In genomic region chr16:4632050-4632449, GRCm38 (mm10) we compare ENCODE assay signal across 9 mouse cellular contexts. TPM values are rescaled to one million over a fixed set of nuclear protein-coding genes. Genes with fewer than 3 reads are reported as not detected.
DNase-seq lines count a peak whose midpoint lies in the region; ATAC-seq and TF ChIP-seq lines count a peak whose summit lies in the region.
"Had no signal": no experiment of that assay in that cellular context is flagged by ENCODE, and none has a peak within 500 bp of the region (broad histone marks: within the 10 kb centered on the region; RNA-seq: fewer than 3 reads in every experiment).

No protein-coding gene starts in this region.

- DNase-seq in cerebellum, postnatal 36 days = peak; percentile 36 to 59
- DNase-seq in cerebellum, adult 11-12 months = no peak
- DNase-seq in thymus, postnatal 4 days = peak; percentile 54
- no peak for DNase-seq in thymus, postnatal 36 days
- peak; percentile 77 for DNase-seq in limb, embryonic 10.5 days (ENCODE audit: low spot score)
- peak; percentile 74 for DNase-seq in stomach, postnatal 0 days (ENCODE audit: low spot score)

- WGBS in limb, embryonic 10.5 days = 38% methylated on average over 7 of the region's 7 CpGs
- 37% methylated on average over 7 of the region's 7 CpGs for WGBS in stomach, postnatal 0 days
- WGBS in hindbrain, embryonic 13.5 days = 55% methylated on average over 7 of the region's 7 CpGs

- H3K4me2 ChIP-seq in stomach, postnatal 0 days (replicated peaks; ENCODE audit: low read depth) = no peak overlapping the region
- no peak overlapping the region for H3K4me2 ChIP-seq in hindbrain, embryonic 13.5 days
- H3K4me2 ChIP-seq: midbrain, embryonic 12.5 days had no signal

- peak overlapping the region; percentile 66 for H3K27ac ChIP-seq in limb, embryonic 10.5 days
- no peak overlapping the region for H3K27ac ChIP-seq in stomach, postnatal 0 days (replicated peaks)
- H3K27ac ChIP-seq in hindbrain, embryonic 13.5 days = no peak overlapping the region
- H3K27ac ChIP-seq: midbrain, embryonic 12.5 days had no signal

- peaks cover 37% of the 10 kb centered on the region for H3K4me1 ChIP-seq in limb, embryonic 10.5 days
- no peaks in the 10 kb centered on the region for H3K4me1 ChIP-seq in stomach, postnatal 0 days (replicated peaks; ENCODE audit: control insufficient read depth, insufficient read depth)
- H3K4me1 ChIP-seq in hindbrain, embryonic 13.5 days (replicated peaks) = no peaks in the 10 kb centered on the region
- H3K4me1 ChIP-seq: midbrain, embryonic 12.5 days had no signal

- ATAC-seq in stomach, postnatal 0 days (ENCODE audit: low FRiP score, low TSS enrichment) = peak; percentile 66
- ATAC-seq in hindbrain, embryonic 13.5 days (ENCODE audit: low FRiP score) = no peak; the same call in 1 of the 2 replicates
- ATAC-seq in megakaryocyte, adult 5-6 weeks (ENCODE audit: poor library complexity, severe bottlenecking) = no peak

- peak; percentile 76 for TF ChIP-seq CTCF in stomach, postnatal 0 days (IDR thresholded peaks at IDR 0.05; ENCODE audit: low read depth)

- peaks cover 35% of the 10 kb centered on the region for H3K36me3 ChIP-seq in limb, embryonic 10.5 days
- peaks cover 3% of the 10 kb centered on the region for H3K36me3 ChIP-seq in stomach, postnatal 0 days (ENCODE audit: control insufficient read depth, insufficient read depth, low read length)
- peaks cover 66% of the 10 kb centered on the region for H3K36me3 ChIP-seq in hindbrain, embryonic 13.5 days

- TF ChIP-seq EP300 in stomach, postnatal 0 days (optimal IDR thresholded peaks at IDR 0.05) = no peak

- H3K9me3 ChIP-seq in limb, embryonic 10.5 days (replicated peaks) = no peaks in the 10 kb centered on the region
- H3K9me3 ChIP-seq in stomach, postnatal 0 days (ENCODE audit: control insufficient read depth, low read length) = no peaks in the 10 kb centered on the region
- no peaks in the 10 kb centered on the region for H3K9me3 ChIP-seq in hindbrain, embryonic 13.5 days
- H3K9me3 ChIP-seq: midbrain, embryonic 12.5 days had no signal

- no peak overlapping the region for H3K9ac ChIP-seq in stomach, postnatal 0 days (ENCODE audit: low read length)
- no peak overlapping the region for H3K9ac ChIP-seq in hindbrain, embryonic 13.5 days
- H3K9ac ChIP-seq: midbrain, embryonic 12.5 days had no signal

- H3K27me3 ChIP-seq in limb, embryonic 10.5 days (ENCODE audit: low read depth, poor library complexity, severe bottlenecking) = no peaks in the 10 kb centered on the region
- no peaks in the 10 kb centered on the region for H3K27me3 ChIP-seq in stomach, postnatal 0 days (ENCODE audit: control insufficient read depth, insufficient read depth, low read length)
- no peaks in the 10 kb centered on the region for H3K27me3 ChIP-seq in hindbrain, embryonic 13.5 days
- H3K27me3 ChIP-seq: midbrain, embryonic 12.5 days had no signal

- no peak overlapping the region for H3K4me3 ChIP-seq in limb, embryonic 10.5 days
- no peak overlapping the region for H3K4me3 ChIP-seq in stomach, postnatal 0 days (ENCODE audit: low read depth, low read length)
- H3K4me3 ChIP-seq in hindbrain, embryonic 13.5 days = no peak overlapping the region
- H3K4me3 ChIP-seq: midbrain, embryonic 12.5 days had no signal

RNA-seq across cellular contexts. Expression of gene Pam16, which starts 7.3 kb away (rescaled TPM):
- 108 and 113 TPM in 2 replicates for polyA plus RNA-seq in limb, embryonic 10.5 days (2016; fragmentation: Nextera tagmentation; extraction: Ambion mirVana)
- 65.4 and 71.9 TPM in 2 replicates for polyA plus RNA-seq in stomach, postnatal 0 days (2015; fragmentation: Nextera tagmentation; extraction: Ambion mirVana)
- polyA plus RNA-seq in hindbrain, embryonic 13.5 days (2015; fragmentation: Nextera tagmentation; extraction: Ambion mirVana) = 169 and 188 TPM in 2 replicates
- total RNA-seq in megakaryocyte, adult 5-6 weeks (2015) = 30.8 and 42.8 TPM in 2 replicates
- total RNA-seq in megakaryocyte, adult 5-6 weeks (2017) = 18.1 and 24.3 TPM in 2 replicates

RNA-seq across cellular contexts. Expression of gene Vasn, which starts 7.7 kb away (rescaled TPM):
- 22.5 and 28.3 TPM in 2 replicates for polyA plus RNA-seq in limb, embryonic 10.5 days (2016; fragmentation: Nextera tagmentation; extraction: Ambion mirVana)
- 8.8 and 9.6 TPM in 2 replicates for polyA plus RNA-seq in stomach, postnatal 0 days (2015; fragmentation: Nextera tagmentation; extraction: Ambion mirVana)
- 6.3 and 7.3 TPM in 2 replicates for polyA plus RNA-seq in hindbrain, embryonic 13.5 days (2015; fragmentation: Nextera tagmentation; extraction: Ambion mirVana)
- not detected in 2 replicates for total RNA-seq in megakaryocyte, adult 5-6 weeks (2015)
- 0.12 TPM in 1 of 2 replicates, not detected in the other for total RNA-seq in megakaryocyte, adult 5-6 weeks (2017)

RNA-seq across cellular contexts. Expression of gene Dnaja3, which starts 7.7 kb away (rescaled TPM):
- 64.1 and 70.2 TPM in 2 replicates for polyA plus RNA-seq in limb, embryonic 10.5 days (2016; fragmentation: Nextera tagmentation; extraction: Ambion mirVana)
- 47.0 and 49.2 TPM in 2 replicates for polyA plus RNA-seq in stomach, postnatal 0 days (2015; fragmentation: Nextera tagmentation; extraction: Ambion mirVana)
- 52.7 and 54.8 TPM in 2 replicates for polyA plus RNA-seq in hindbrain, embryonic 13.5 days (2015; fragmentation: Nextera tagmentation; extraction: Ambion mirVana)
- total RNA-seq in megakaryocyte, adult 5-6 weeks (2015) = 10.1 and 11.9 TPM in 2 replicates
- total RNA-seq in megakaryocyte, adult 5-6 weeks (2017) = 26.1 and 27.8 TPM in 2 replicates

RNA-seq across cellular contexts. Expression of gene Glis2, which starts 37.5 kb away (rescaled TPM):
- polyA plus RNA-seq in limb, embryonic 10.5 days (2016; fragmentation: Nextera tagmentation; extraction: Ambion mirVana) = 27.0 and 30.7 TPM in 2 replicates
- 11.6 and 11.7 TPM in 2 replicates for polyA plus RNA-seq in stomach, postnatal 0 days (2015; fragmentation: Nextera tagmentation; extraction: Ambion mirVana)
- polyA plus RNA-seq in hindbrain, embryonic 13.5 days (2015; fragmentation: Nextera tagmentation; extraction: Ambion mirVana) = 21.8 and 22.5 TPM in 2 replicates
- 0.80 TPM in 2 replicates for total RNA-seq in megakaryocyte, adult 5-6 weeks (2015)
- 0.28 and 0.51 TPM in 2 replicates for total RNA-seq in megakaryocyte, adult 5-6 weeks (2017)

RNA-seq across cellular contexts. Expression of gene Coro7, which starts 47.5 kb away (rescaled TPM):
- 21.8 and 22.9 TPM in 2 replicates for polyA plus RNA-seq in limb, embryonic 10.5 days (2016; fragmentation: Nextera tagmentation; extraction: Ambion mirVana)
- 7.6 and 8.1 TPM in 2 replicates for polyA plus RNA-seq in stomach, postnatal 0 days (2015; fragmentation: Nextera tagmentation; extraction: Ambion mirVana)
- polyA plus RNA-seq in hindbrain, embryonic 13.5 days (2015; fragmentation: Nextera tagmentation; extraction: Ambion mirVana) = 29.1 and 30.7 TPM in 2 replicates
- 68.6 and 74.5 TPM in 2 replicates for total RNA-seq in megakaryocyte, adult 5-6 weeks (2015)
- total RNA-seq in megakaryocyte, adult 5-6 weeks (2017) = 40.2 and 49.1 TPM in 2 replicates

Comparison
In these comparisons a context has a peak if more than half of its experiments do, and no peak if none do; other contexts are left out.
1. DNase-seq: peak in cerebellum, postnatal 36 days (2 of 2), thymus, postnatal 4 days (single experiment), limb, embryonic 10.5 days (single experiment) and stomach, postnatal 0 days (single experiment); none in cerebellum, adult 11-12 months (single experiment) and thymus, postnatal 36 days (0 of 2).